Mouse (Mus musculus) heart, postnatal 10 days (tissue): ENCODE measurements at regions not wholly inside any gene's neighbourhood (a gene's known extent, or its start where the extent isn't known, plus 50 kb on each side); places are given as distances from the start of the nearest gene placed in this dataset.

Source experiments
- DNase-seq, 2 experiments: peaks; one replicate each; pipeline ENCODE4 v3.0.0; 2021
- intact Hi-C: fragments of 180-260 bp; cut with DNase I; formaldehyde crosslinking; loops from one replicate; pipeline ENCODE4 v1.15.1; 2025

GRCm38 (mm10) chr15:52564078-52564477 lies 1320.6 kb upstream of the Gm7489 start:
- no peak for DNase-seq
- intact Hi-C loops = no loop called here

GRCm38 (mm10) chr15:52565449-52565851 lies 1319.3 kb upstream of the Gm7489 start:
- intact Hi-C loops = no loop called here
- DNase-seq = no peak

- intact Hi-C loops = no loop called here
- no peak for DNase-seq
Measured at GRCm38 (mm10) chr15:52570256-52570655, 1314.5 kb upstream of the Gm7489 start.

GRCm38 (mm10) chr15:52577614-52578013 lies 1307.1 kb upstream of the Gm7489 start:
- no peak for DNase-seq
- intact Hi-C loops = no loop called here

GRCm38 (mm10) chr15:52589391-52589790 lies 1295.3 kb upstream of the Gm7489 start:
- intact Hi-C loops = no loop called here
- peak; percentile 0 to 1 for DNase-seq

- intact Hi-C loops = no loop called here
- no peak for DNase-seq
Measured at GRCm38 (mm10) chr15:52599511-52599910, 1285.2 kb upstream of the Gm7489 start.

GRCm38 (mm10) chr15:52599957-52600356 lies 1284.7 kb upstream of the Gm7489 start:
- DNase-seq = no peak
- intact Hi-C loops = no loop called here

GRCm38 (mm10) chr15:52639790-52640189 lies 1244.9 kb upstream of the Gm7489 start:
- DNase-seq = no peak
- intact Hi-C loops = no loop called here

- no peak for DNase-seq
- intact Hi-C loops = no loop called here
Measured at GRCm38 (mm10) chr15:52645961-52646360, 1238.7 kb upstream of the Gm7489 start.

GRCm38 (mm10) chr15:52657916-52658315 lies 1226.8 kb upstream of the Gm7489 start:
- DNase-seq = no peak
- intact Hi-C loops = no loop called here
